Mouse (Mus musculus) inflammation-experienced regulatory T-cells, adult 6 months (primary cell): ENCODE measurements around the gene Arid4a. TPM values are rescaled to one million over a fixed set of nuclear protein-coding genes. Genes with fewer than 3 reads are reported as not detected.
"Not testable (repeated sequence)": the region's sequence is repeated elsewhere in the genome, so short reads cannot be mapped to it uniquely, and the experiment has no call there.

Experiments
- ATAC-seq: one replicate; pipeline ENCODE4 v1.8.0; 2017
- polyA plus RNA-seq, 3 experiments: library from polyadenylated mRNA; unstranded; fragments of 100-300 nt; shearing (Covaris generic); gene quantifications; one replicate each; pipeline ENCODE4 v1.2.1; 2017

Gene Arid4a
- polyA plus RNA-seq, 3 experiments from 2014 or later, result 83.6 to 104 (median 99.6) TPM

DNA sequence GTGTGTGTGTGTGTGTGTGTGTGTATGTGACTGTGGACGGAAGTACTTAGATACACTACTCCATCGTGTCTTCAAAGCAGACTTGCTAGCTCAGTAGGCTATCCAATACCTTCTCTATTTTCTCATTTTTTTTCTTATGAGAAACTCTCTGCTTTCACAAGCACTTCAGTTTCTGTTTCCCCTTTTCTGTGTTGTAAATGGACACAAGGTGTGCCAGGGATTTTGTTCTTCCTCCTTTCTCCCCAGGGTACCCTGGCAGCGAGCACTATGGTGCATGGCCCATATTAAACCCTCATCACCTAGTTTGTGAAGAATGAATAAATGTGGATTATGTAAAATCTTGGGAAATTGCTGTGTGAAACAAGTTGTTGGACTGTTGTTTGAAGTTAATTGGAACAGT, 39.7 kb downstream of the Arid4a start:
- ATAC-seq, result no peak

DNA sequence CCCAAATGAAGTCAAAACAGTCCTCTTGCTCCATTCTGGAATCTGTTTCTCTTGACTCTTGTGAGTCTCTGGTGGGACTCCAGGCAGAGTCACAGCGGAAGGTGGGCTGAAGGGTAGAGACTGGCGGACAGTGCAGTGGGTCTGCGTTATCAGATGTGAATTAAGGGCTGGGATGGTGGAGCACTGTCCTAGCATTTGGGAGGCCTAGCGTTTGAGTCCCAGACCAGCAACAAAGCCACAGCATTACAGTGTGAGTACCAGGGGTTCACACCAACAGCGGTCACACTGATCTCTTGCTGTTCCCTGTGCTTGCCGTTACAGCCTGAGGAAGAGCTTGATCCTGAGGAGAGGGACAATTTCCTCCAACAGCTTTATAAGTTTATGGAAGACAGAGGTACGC, 44.0 kb downstream of the Arid4a start:
- no peak for ATAC-seq

DNA sequence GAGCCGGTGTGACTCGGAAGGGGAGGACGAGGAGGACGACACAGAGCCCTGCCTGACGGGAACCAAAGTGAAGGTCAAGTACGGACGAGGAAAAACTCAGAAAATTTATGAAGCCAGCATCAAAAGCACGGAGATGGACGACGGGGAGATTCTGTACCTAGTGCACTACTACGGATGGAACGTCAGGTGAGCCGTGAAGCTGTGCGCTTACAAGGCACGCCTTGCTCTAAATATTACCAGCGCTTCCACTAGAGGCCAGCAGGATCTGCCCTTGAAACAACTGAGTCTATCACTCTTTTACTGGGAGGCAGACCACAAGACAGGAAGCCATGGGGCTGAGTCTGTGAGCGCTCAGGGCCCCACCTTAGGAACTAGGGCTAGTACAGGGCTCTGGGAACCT, 54.1 kb downstream of the Arid4a start:
- ATAC-seq, result no peak

DNA sequence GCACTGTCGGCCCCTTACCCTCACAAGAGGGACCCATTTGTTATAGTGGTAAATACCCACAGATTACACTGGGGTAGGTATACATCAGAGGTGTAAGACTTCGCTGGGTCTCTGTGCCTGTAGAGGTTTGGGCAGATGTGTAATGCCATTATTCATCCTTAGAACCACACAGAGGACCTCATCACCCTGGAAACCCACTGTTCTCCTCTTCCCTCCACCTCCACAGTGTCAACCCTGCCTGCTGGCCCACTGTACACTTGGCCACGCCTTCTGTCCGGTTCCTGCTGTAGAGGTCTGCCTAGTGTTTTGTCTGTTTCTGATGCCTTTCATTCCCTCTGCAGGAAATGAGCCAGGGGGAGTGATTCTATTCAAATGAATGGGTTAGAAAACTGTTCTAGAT, 56.3 kb downstream of the Arid4a start:
- ATAC-seq, result no peak

DNA sequence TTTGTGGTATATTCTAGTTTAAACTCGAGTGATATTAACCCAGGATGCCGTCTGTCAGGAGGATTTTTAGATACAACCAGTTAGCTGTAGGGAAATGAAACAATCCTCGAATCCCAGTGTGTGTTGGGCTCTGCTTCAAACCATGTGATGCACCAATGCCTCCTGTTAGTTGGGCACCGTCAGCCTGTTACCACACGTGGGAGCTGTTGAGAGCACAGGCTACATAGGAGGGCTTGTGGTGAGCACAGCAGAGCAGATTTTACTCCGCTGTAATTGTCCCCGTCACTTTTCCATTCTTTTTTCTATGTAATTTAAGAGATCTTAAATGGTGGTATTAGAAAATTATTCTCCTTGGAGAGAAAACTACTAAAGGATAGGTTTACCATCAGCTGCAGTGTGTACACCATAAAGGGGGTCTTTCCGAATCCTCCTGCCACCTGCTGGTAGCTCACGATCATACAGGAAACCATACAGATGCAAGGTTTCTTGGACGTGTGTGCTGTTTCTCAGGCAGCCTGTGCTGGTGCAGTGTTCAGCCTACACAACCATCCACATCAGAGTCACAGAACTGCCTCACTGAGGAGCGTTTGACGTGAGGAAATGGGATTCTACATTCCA, 57.4 kb downstream of the Arid4a start:
- ATAC-seq, result peak; percentile 38

DNA sequence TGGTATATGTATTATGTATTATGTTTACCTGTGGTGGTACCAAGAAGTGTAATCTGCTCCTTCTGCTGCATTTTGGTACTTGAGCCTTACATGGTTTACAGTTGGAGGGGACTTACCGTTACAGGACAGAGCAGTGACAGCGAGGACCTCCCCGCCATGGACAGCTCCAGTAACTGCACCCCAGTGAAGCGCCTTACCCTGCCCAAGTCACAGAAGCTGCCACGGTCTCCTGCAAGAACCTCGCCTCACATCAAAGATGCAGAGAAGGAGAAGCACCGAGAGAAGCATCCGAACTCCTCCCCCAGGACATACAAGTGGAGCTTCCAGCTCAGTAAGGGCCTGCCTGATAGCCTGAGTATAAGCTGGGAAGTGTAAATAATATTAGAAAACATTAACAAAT, 70.5 kb downstream of the Arid4a start:
- ATAC-seq, result no peak

DNA sequence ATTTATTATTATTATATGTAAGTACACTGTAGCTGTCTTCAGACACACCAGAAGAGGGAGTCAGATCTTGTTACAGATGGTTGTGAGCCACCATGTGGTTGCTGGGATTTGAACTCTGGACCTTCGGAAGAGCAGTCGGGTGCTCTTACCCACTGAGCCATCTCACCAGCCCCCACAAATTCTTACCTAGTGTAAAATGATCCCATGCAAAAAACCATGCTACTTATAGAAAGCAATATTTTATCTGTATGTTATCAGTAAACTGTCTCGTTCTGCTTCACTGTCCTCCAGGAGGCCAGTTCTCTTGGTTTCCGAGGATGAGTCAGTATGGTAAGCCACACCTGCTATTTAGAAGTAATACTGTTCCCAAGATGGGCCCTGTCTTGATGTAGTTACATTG, 88.5 kb downstream of the Arid4a start:
- not testable (repeated sequence) for ATAC-seq

DNA sequence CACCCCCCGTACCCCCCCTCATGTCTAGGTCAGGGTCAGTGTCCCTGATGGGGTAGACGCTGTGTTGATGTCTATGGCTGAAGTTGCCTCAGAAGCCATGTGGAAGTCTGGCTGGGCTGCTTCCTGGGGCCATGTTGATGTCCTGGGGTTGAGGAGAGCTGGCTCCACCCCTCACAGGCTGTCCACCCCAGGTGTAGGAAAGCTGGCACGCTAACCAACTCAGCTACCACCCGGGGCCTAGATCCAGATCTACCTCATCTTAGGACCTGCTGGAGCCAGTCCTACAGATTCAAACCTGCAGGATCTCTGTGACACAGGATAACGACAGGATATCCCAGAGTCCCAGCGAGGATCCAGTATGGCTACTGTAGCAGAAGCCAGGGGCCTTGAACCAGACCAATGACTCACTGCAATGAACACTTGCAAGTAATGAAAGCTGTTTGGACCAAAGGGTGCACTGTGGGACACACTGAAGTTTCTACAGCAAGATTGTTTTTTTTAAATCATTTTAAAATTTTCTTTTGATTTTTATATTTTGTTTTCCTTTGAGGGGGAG, 91.5 kb downstream of the Arid4a start:
- ATAC-seq, result no peak

DNA sequence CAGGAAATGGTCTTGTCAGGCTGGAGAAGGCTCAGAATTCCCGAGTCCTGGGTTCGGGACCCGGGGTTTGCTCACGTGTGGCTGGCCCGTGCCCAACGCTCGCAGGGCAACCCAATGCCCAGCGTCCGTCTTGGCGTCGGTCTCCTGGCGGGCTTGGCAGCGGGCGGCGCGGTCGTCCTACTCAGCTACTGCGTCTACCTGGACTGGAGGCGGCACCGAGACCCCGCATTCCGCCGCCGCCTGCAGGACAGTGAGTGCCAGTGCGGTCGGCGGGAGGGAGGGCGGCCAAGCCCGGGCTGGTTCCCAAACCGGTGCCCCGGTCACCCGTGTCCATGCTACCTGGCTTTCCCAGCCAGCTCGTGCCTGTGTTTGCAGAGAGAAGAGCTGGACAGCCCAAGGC, 95.5 kb downstream of the Arid4a start, which contains the start of gene Tomm20l:
Gene Tomm20l (plus strand): TSS at position 98 of the 400 bp plus-strand sequence.
- no peak for ATAC-seq

DNA sequence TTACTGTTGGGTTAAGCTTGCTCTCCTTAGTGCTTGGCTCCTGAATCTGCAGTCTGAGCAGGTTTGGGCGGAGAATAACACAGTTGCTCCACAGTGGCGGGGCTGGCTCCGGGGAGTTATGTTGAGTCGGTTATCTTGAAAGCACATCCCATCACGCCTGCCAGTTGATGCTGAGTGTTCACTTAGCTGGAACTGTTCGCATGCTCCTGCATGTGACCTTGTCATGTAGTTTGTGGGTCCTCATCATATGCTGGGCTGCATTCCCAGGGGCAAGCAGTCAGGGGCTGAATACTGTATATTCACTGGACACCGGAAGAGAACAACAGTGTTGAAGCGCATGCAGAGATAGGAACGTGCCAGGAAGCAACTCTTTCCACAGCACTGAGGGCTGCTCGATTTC, 97.3 kb downstream of the Arid4a start:
- no peak for ATAC-seq

DNA sequence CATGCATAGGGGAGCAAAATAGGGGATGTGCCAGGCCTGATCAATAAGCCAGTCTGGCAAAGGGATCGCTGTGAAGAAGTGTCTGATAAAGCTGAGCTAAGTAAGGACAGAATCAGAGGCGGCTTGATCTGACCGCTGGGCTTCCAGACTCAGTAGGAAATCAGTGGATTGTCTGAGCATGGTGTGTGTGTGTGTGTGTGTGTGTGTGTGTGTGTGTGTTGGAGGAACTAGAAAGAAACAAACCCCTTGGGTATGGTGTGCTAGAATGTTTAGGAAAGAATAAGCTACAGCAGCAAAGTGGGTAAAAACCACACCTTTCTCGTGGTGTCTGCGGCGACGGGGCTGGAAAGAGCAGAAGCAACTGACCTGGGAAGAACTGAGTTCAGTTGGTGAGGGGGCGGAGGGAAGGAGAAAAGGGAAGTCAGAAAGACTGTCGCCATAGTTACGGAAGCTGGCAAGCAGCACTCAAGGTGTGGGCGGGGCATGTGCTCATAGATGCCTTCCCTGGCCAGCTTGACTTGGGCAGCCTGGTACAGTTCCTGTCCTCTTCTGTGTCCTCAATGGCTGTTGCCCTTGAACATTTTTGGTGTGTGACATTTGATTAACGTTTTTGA, 98.0 kb downstream of the Arid4a start:
- peak; percentile 97 for ATAC-seq

DNA sequence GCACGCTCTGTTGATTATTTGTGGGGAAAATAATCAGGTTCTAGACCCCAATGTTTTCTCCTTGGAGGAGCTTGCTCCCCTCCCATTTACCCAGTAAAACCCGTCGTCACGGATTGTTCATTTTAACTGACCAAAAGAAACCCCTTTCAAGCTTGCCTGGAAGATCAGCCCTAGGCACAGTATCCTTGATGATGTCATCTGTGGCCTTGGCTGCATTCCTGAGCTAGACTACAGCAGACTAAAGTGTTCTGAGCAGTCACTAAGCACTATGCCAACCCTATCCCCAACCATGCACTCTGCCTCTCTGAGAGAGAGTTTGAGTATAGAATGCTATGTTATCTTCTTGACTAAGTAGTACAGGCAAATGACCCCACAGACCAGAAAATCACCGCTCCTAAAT, 100.6 kb downstream of the Arid4a start:
- ATAC-seq, result no peak

DNA sequence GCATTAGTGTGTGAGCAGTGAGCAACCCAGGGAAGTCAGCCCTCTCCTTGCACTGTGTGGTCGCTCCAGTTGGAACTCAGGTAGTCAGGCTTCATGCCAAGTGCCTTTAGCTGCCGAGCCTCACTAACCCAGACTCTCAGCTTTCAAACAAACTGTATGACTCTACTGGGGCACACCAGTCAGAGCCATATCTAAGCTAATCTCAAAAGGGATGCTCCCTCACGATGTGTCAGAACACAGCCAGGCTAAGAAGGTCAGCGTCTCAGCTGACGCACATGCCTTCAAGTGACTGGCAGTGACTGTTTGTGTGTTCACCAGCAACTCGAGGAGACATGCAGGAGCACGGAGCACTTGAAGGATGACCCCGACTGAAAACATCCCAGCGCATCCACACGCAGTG, 106.9 kb downstream of the Arid4a start:
- no peak for ATAC-seq

DNA sequence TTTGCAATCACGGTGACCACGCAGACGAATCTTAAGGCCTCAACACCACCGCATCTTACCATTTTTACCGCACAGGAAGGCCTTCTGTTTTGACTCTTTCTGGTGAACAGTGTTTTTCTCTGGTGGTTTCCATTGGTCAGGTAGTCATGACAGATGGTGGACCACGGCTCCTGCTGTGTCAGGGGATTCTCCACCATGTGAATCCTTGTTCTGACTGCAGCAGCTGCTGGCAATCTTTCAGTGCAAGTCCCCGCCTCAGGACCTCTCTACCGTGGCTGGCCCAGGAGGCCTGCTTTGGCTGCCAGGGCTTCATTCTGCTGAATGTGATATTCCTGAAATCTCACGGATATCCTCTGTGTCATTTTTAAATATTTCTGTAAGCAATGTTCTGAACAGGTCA, 107.5 kb downstream of the Arid4a start:
- no peak for ATAC-seq

DNA sequence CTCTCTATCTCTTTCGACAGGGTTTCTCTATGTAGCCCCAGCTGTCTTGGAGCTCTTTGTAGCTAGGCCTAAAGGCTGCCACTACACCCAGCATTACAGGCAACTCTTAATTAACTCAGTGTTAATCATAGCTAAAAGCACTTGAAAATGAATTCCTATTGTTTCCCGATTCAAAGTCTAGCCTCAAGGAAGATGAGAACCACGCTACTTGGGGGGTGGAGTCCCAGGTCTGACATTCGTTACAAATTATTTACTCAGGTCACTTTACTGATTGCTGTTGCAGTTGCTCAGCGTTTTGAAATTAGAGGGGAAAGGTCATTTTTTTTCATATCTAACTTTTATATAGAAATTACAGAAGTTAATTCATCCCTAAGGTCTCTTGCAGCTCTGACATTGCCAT, 119.8 kb downstream of the Arid4a start:
- ATAC-seq, result no peak

DNA sequence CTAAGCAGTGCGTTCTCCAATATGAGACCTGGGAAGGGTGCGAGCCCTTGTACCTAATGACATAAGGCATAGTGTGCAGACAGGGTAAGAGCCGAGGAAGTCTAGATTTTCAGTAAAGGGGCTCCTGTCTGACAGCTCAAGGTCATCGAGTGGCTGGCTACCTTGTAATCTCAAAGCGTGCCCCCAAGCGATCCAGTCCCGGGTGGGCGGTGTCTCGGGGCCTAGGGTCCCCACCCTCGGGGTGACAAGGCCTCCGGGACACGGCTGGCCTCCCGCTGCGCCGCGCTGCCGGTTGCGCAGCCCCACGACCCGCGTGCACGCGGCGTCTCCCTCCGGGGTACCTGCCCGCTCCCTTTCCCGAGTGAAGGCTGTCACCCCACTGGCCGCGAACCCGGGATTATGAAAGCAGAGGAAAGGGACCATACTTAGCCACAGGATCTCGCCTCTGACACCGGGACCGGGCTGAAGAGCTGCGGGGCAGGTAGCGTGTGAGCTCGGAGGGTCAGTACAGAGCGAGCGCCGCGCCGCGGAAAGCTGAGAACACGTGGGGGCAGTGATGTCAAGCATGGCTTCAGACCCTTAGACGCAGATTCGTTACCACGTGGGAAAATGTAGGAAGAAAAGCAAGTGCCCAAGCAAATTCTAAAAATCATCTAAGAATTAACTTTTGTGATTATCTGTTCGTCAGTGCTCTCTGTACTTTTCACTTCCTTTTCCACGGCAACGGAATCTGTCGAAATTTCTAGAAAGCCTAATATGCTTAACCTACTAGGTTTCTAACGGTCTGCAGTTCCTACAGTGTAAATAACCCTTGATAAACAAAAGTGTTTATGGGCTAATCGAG, 120.6 kb downstream of the Arid4a start, which contains the start of the genes Timm9 and 2700049A03Rik:
Gene Timm9 (minus strand): TSS at position 555 of the 844 bp plus-strand sequence.
Gene 2700049A03Rik (plus strand): TSS at position 719 of the 844 bp plus-strand sequence.
- ATAC-seq, result peak; percentile 76

DNA sequence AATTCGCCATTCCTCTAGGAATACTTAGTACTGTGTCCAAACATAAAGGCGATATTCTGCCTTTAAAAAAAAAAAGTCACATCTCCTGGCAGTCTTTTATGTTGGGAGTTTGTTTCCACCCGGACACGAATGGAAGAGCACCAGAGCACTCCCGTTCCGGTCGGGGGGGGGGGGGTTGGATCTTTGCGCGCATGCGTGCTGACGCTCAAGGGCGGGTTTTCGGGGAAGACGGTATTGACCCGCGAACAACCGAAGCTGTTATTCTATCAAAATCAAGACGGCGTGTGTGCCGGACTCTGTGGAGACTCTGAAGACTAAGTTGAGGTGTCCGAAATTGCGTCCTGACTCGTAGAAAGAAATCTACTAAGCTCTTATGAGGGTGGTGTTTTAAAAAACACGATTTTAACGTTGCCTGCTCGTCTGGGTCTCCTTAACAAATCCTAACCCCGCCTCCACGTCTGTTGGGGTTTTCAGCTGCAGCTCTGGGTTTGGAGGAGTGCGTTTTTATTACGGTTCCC, 121.2 kb downstream of the Arid4a start:
- peak; percentile 66 for ATAC-seq

DNA sequence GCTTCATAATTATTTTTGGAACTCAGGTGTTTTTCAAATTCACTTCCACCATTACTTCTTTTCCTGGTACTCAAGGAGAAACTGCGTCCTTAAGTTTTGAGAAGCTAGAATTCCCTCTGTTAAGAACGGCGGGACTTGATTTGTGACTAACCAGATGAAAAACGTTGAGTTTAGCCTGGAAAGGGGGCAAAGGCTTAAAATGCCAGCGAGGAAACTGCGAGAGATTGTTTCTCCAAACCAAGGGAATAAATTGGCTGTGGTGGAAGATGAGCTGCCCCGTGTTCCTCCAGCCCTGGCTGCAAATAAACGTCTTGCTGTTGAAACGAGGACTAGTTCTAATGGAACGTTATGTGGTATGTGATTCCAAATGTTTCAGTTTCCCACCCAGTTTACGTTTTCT, 121.9 kb downstream of the Arid4a start:
- no peak for ATAC-seq

DNA sequence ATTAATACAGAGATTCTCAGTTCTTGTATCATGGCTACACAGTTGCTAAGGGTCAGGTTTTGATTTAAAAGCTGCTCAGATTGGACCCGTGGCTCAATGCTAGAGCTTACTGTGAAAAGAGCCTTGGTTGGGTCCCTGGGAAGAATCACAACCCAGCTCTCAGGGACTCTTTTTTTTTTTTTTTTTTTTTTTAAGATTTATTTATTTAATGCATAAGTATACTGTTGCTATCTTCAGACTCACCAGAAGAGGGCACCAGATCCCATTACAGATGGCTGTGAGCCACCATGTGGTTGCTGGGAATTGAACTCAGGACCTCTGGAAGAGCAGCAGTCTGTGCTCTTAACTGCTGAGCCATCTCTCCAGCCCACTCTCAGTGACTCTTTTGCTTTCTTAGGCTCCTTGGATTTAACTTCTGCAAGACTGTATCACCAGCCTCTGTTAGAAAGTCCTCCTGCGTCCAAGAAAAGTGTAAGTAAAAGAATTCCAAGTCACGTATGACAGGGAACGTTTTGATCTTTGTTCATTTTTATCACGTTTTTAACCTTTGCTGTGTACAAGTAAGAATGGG, 123.6 kb downstream of the Arid4a start:
- ATAC-seq, result no peak

DNA sequence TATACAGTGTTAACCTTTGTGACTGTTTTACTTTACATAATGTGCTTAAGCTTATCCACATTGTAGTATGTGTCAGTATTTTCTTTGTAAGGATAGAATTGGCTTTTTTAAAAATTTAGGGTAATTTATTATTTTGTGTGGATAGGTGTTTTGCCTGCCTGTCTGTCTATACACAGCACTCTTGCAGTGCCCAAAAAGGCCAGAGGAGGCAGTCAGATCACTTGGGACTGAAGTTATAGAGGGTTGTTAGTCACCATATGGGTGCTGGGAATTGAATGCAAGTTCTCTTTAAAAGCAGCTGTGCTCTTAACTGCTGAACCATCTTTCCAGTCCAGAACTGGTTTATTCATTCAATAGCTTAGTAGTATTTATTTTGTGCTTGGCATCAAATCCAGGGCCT, 125.4 kb downstream of the Arid4a start:
- no peak for ATAC-seq

DNA sequence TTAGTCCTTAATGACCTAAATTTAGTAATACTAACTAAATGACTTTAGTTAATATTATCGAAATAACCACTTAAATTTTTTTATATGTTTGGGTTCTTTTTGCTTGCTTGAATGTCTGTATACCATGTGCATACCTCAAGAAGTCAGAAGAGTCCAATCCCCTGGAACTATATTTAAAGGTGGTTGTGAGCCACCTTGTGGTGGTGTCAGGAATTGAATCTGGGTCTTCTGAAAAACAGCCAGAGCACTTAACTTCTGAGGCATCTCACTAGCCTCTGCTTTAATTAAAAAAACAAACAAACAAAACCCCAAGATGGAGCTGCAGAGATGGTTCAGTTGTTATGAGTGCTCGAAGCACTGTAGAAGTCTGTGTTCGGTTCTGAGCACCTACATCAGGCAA, 131.9 kb downstream of the Arid4a start:
- ATAC-seq, result peak; percentile 65
